Mouse (Mus musculus): ENCODE data around the gene Hoxa2.

Hoxa2 gene

GRCm38 (mm10) chr6:52165441-52166370 lies 1.1 kb upstream of the Hoxa2 start:
- in situ Hi-C loops (cut with MboI, MseI) = no loop called here

DNA sequence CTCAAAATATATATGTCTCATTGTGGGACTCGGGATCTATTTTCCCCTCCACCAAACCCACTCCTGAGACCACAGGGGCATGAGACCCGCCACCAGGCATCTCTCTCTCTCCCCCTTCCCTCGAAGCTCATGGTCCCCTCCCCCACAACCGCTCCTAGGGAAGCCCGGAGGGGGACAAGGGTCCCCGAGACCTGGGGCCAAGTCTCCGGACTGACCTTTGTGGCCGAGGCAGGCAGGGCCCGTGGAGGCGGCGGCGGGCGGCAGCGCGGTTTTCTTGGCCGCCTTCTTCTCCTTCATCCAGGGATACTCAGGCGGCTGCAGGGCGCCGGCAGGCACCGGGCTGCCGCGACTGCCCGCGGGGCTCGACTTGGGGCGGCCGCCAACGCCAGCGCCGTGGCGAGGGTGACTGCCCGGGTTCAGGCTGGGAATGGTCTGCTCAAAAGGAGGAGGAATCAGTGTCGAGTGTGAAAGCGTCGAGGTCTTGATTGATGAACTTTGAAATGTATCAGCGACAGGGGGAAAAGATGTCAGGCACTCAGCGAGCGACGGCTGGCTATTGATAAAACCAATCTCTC lies 493 bp downstream of the Hoxa2 start:
- in situ Hi-C loops (cut with MboI, MseI) = no loop called here

GRCm38 (mm10) chr6:52163366-52164031 lies 1.1 kb downstream of the Hoxa2 start:
- in situ Hi-C loops (cut with MboI, MseI) = no loop called here

GRCm38 (mm10) chr6:52162611-52163365 lies 1.8 kb downstream of the Hoxa2 start:
- in situ Hi-C loops (cut with MboI, MseI) = no loop called here

GRCm38 (mm10) chr6:52162093-52162380 lies 2.6 kb downstream of the Hoxa2 start:
- in situ Hi-C loops (cut with MboI, MseI) = no loop called here

- in situ Hi-C loops (cut with MboI, MseI) = no loop called here
Measured at GRCm38 (mm10) chr6:52161336-52162092, 3.1 kb downstream of the Hoxa2 start.

DNA sequence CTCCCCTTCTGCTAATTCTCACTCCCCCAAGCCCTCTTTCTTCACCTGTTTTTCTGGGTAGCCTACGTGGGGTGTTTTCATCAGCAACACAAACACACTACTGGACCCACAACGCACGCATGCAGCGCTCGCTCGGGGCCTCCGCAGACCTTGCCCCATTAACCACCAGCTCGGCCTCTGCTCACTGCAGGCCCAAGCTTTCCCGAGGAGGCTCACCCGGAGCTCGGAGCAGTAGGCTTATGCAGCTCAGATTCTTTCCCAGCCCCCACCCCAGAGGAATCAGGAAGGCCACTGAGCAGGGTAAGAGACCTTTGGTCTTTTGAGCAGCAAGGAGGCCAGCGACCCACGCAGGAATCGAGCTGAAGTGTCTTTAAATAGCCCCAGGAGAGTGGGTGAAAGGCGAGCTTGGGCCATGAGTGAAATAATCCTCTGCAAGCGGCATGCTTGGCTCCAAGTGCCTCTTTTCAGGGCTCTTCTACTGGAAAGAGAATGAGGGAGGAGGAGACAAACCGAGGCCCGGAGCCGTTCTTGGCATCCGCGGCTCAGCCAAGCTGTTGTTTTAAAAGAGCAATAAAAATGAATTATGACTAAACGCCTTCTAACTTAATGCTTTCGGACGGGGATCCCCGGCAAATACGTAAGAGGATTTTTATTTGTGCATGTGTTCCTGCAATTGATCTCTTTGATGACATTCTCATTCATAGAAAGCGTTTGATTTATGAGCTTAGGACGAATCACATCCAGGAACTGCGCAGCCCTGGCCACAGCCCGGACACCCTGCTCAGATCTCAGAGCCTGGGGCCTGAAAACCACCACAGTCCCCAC lies 3.9 kb downstream of the Hoxa2 start:
- in situ Hi-C loops (cut with MboI, MseI) = no loop called here

- in situ Hi-C loops (cut with MboI, MseI) = no loop called here
Measured at GRCm38 (mm10) chr6:52159979-52160378, 4.7 kb downstream of the Hoxa2 start.

DNA sequence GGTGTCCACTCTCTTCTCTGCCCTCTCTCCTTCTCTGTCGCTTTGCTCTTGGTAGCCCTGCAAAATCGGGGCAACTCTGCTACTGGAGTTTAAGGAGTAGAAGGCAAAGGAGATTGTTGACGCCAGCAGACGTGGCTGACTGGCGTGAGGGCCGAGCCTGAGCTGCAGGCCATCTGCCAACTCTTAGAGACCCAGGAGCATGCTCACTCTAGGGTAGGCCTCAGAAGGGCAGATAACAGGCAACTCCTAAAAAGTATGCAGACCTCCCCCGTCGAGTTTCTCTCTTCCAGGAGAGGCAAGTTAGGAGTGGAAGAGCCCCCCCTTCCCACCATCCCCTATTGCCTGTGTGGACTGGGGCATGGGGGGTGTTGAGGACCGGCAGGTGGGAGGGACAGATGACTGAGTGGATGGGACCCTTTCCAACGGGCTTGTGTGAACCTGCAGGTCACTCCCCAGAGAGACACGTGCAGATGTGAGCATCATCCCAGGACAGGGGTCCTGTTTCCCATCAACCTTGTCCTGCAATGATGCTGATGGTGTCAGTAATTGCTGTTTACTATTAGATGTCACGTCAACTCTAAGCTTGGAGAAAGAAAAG lies 5.4 kb downstream of the Hoxa2 start:
- in situ Hi-C loops (cut with MboI, MseI) = no loop called here

- in situ Hi-C loops (cut with MboI, MseI) = no loop called here
Measured at GRCm38 (mm10) chr6:52158276-52159051, 6.2 kb downstream of the Hoxa2 start, which contains the start of gene Hoxa1. Hoxa1 (minus strand) TSS chr6:52158317.

DNA sequence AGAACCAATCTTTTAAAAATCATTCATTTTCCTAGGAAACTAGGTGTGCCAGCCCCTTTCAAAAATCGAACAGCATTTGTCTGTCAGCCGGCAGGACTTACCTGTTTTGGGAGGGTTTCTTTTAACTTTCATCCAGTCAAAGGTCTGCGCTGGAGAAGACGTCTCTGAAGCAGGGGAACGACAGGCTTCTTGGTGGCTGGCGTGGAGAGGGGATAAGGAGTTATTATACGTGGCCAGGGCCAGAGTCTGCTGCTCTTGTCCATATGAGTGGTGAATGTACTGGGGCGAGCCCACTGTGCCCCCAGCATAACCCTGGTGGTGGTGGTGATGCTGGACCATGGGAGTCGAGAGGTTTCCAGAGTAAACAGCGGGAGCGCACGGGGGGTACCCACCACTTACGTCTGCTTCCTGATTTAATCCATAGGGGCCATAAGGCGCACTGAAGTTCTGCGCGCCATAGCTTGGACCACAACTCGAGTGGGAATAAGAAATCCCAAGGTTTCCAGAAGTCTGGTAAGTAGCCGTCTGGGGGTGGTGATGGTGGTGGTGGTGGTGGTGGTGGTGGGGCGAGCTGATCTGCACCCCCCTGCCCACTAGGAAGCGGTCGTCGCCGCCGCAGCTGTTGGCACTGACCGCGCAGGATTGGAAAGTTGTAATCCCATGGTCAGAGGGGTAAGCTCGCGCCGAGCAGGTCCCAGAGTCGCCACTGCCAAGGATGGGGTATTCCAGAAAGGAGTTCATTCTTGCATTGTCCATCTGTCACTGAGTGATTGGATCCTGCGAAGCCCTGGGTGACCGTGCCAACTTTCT lies 7.0 kb downstream of the Hoxa2 start:
- in situ Hi-C loops (cut with MboI, MseI) = no loop called here

DNA sequence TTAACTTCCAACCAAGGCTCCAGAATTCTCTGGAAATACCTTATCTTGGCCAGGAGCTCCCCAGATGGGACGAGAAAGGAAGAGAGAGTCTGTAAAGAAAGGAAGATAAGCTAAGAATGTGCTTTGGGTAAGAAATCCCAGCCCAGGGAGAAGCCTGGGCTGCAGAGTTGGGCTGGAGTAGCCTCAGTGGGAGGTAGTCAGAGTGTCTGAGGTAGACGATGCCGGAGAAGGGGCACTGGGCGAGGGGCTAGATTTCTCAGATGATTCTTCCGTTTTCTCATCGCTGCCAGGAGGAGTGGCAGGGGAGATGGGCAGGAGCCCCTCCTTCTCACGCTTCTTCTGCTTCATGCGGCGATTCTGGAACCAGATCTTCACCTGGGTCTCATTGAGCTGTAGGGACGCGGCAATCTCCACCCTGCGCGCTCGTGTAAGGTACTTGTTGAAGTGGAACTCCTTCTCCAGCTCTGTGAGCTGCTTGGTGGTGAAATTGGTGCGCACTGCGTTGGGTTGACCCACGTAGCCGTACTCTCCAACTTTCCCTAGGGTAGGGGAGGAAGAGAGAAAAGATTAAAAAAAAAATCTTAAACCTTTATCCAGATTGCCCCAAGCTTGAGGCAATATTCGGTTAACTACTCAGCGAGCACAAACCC lies 8.0 kb downstream of the Hoxa2 start:
- in situ Hi-C loops (cut with MboI, MseI) = no loop called here

- in situ Hi-C loops (cut with MboI, MseI) = no loop called here
Measured at GRCm38 (mm10) chr6:52155471-52155870, 9.2 kb downstream of the Hoxa2 start.

DNA sequence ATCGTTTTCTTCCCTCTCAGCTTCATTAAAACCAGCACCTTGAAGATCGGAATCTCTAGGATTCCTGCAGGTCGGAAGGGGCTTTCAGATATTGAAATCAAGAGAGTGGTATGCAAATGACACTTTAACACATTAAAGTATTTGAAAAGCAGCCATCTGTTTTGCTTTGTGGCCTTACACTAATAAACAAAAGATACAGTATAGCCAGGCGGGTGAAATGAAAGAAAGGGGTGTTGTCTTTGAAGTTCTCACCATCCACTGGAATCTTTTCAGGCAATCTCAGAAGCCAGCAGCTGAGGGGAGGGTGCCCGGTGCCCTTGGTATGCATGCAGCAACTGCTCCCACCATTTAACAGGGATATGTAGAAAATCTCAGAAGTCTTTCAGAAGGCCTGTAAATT lies 10.6 kb downstream of the Hoxa2 start:
- in situ Hi-C loops (cut with MboI, MseI) = no loop called here

- in situ Hi-C loops (cut with MboI, MseI) = no loop called here
Measured at GRCm38 (mm10) chr6:52153270-52153669, 11.4 kb downstream of the Hoxa2 start.

- in situ Hi-C loops (cut with MboI, MseI) = no loop called here
Measured at GRCm38 (mm10) chr6:52152226-52153193, 12.1 kb downstream of the Hoxa2 start.

GRCm38 (mm10) chr6:52151571-52151970 lies 13.1 kb downstream of the Hoxa2 start:
- in situ Hi-C loops (cut with MboI, MseI) = no loop called here

Measured in regulatory T cell (primary cell).